Mouse (Mus musculus) G1E (cell line): ENCODE results near the gene Ankrd35. TPM values are rescaled to one million over a fixed set of nuclear protein-coding genes. Genes with fewer than 3 reads are reported as not detected.
"Not testable (repeated sequence)": the region's sequence is repeated elsewhere in the genome, so short reads cannot be mapped to it uniquely, and the experiment has no call there.

Experiments
- ATAC-seq: 2 replicates; pipeline ENCODE4 v1.8.0; 2016; ENCODE audit warnings: mild to moderate bottlenecking; ENCODE audit not compliant: insufficient number of reproducible peaks, poor library complexity, low FRiP score, severe bottlenecking; ENCODE audit errors: extremely low read depth
- DNase-seq: peaks from one replicate; pipeline ENCODE4 v3.0.0; 2012; ENCODE audit warnings: low spot score
- H3K27me3 ChIP-seq: 2 replicates; pipeline ENCODE4 v1.6.1; 2012; ENCODE audit warnings: mild to moderate bottlenecking, low read length, inconsistent platforms; ENCODE audit not compliant: insufficient read depth
- H3K36me3 ChIP-seq: replicated peaks from 2 replicates; pipeline ENCODE3; 2012; ENCODE audit warnings: mild to moderate bottlenecking, inconsistent platforms
- H3K4me1 ChIP-seq: 2 replicates; pipeline ENCODE4 v1.6.1; 2012; ENCODE audit warnings: low read depth, low read length, inconsistent platforms, mixed read lengths; ENCODE audit not compliant: insufficient read depth
- H3K4me3 ChIP-seq: 2 replicates; pipeline ENCODE4 v1.5.1; 2012; ENCODE audit warnings: low read depth, mild to moderate bottlenecking, inconsistent platforms, low read length, moderate library complexity, mixed read lengths
- H3K9me3 ChIP-seq: replicated peaks from 2 replicates; pipeline ENCODE4 v1.6.1; 2012; ENCODE audit warnings: inconsistent platforms
- CTCF ChIP-seq: IDR thresholded peaks from 2 replicates; pipeline ENCODE4 v1.5.1; 2012; ENCODE audit warnings: low read depth, low read length, inconsistent platforms, mixed read lengths
- GATA1 ChIP-seq: IDR thresholded peaks from 2 replicates; pipeline ENCODE4 v1.6.1; 2012; ENCODE audit warnings: borderline replicate concordance, low read length, inconsistent platforms, mixed read lengths
- GATA2 ChIP-seq: IDR thresholded peaks from 2 replicates; pipeline ENCODE4 v1.6.1; 2012; ENCODE audit warnings: low read depth, low read length, inconsistent platforms, borderline replicate concordance
- POLR2AphosphoS5 ChIP-seq: IDR thresholded peaks from 2 replicates; pipeline ENCODE4 v1.6.1; 2012; ENCODE audit warnings: low read depth, low read length, inconsistent platforms; ENCODE audit not compliant: insufficient replicate concordance
- TAL1 ChIP-seq: conservative IDR thresholded peaks from 2 replicates; pipeline ENCODE4 v1.6.1; 2012; ENCODE audit warnings: low read depth, low read length, inconsistent platforms, mixed read lengths
- polyA plus RNA-seq: library from polyadenylated mRNA; stranded (reverse); fragments of >175 nt; gene quantifications from 2 replicates; pipeline ENCODE4 v1.2.3, GENCODE M21; 2012
- total RNA-seq, 2 experiments: library from RNA; stranded (forward) in 1 of 2; stranded (reverse) in 1 of 2; fragments of 200-1000 nt in 1 of 2; fragments of >200 nt in 1 of 2; fragmentation: Nextera tagmentation in 1 of 2; gene quantifications; 2 replicates each; pipeline ENCODE4 v1.2.3; 2014 to 2017

The Ankrd35 gene
- total and polyA plus RNA-seq, 3 experiments, result not detected

GRCm38 (mm10) chr3:96660901-96661300 lies 9.0 kb upstream of the Ankrd35 start:
- no peak overlapping the region for H3K4me3 ChIP-seq
- TF ChIP-seq GATA2 (no peak), TAL1 (no peak), POLR2AphosphoS5 (no peak), CTCF (no peak)
- no peak for DNase-seq
- ATAC-seq, result no peak
- peaks cover 6% of the 10 kb centered on the region for H3K4me1 ChIP-seq
- peaks cover 2% of the 10 kb centered on the region for H3K36me3 ChIP-seq
- no peaks in the 10 kb centered on the region for H3K9me3 ChIP-seq
- peaks cover 7% of the 10 kb centered on the region for H3K27me3 ChIP-seq

- Histone ChIP-seq H3K4me1 (peaks cover 6% of the 10 kb centered on the region), H3K4me3 (no peak overlapping the region), H3K9me3 (no peaks in the 10 kb centered on the region), H3K36me3 (no peaks in the 10 kb centered on the region), H3K27me3 (peaks cover 9% of the 10 kb centered on the region)
- TF ChIP-seq POLR2AphosphoS5 (no peak), GATA1 (no peak), TAL1 (no peak), GATA2 (no peak), CTCF (no peak)
- DNase-seq (no peak), ATAC-seq (no peak)
These were observed 7.1 kb upstream of the Ankrd35 start for GRCm38 (mm10) chr3:96662731-96663316.

DNA sequence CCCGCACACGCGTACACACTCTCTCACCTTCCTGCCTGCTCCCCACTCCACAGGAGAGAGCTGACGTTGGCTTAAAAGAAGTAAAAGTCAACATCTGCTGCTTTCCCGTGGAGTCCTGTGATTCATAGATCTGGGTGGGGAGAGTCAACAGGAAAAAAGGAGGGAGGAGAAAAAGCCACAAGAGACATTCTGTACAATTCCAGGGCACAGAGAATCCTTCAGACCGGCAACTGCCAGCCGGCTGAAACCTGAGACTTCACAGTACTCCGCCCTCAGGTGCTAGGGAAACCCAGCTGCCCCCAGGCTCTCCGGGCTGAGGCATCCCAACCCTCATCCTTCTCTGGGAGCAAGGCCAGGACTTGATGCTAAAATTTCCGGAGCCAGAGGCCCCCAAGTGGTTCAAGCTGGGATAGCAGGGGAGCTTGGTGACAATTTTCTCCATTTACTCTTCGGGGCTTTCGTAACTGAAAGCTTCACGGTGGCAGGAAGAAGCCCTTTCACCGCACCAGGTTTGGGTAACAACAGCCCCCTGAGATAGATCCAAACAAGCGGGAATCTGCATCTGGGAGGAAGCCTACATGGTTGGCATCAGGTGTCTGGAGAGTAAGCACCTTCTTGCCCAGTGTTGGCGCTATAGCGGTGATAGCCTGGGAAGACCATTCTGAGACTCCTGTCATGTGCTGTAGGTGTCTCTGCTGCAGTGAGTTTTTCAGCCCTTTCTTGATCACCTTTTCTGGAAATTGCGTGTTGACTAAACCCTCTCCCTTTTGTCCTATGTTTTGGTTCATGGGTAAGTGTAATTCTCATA lies 6.3 kb upstream of the Ankrd35 start:
- H3K27me3 ChIP-seq, result peaks cover 9% of the 10 kb centered on the region
- peaks cover 6% of the 10 kb centered on the region for H3K4me1 ChIP-seq
- ATAC-seq, result no peak
- no peak overlapping the region for H3K4me3 ChIP-seq
- H3K9me3 ChIP-seq, result no peaks in the 10 kb centered on the region
- H3K36me3 ChIP-seq, result no peaks in the 10 kb centered on the region
- DNase-seq, result peak; percentile 51
- TF ChIP-seq POLR2AphosphoS5 (no peak), GATA1 (no peak), TAL1 (no peak), CTCF (peak; percentile 52), GATA2 (no peak)

- peaks cover 18% of the 10 kb centered on the region for H3K4me1 ChIP-seq
- not testable (repeated sequence) for H3K36me3 ChIP-seq, DNase-seq, ATAC-seq, H3K9me3 ChIP-seq, H3K4me3 ChIP-seq
- peaks cover 21% of the 10 kb centered on the region for H3K27me3 ChIP-seq
These were observed 4.1 kb upstream of the Ankrd35 start for GRCm38 (mm10) chr3:96665732-96666363.

- Histone ChIP-seq H3K4me3 (no peak overlapping the region), H3K9me3 (no peaks in the 10 kb centered on the region), H3K4me1 (peaks cover 18% of the 10 kb centered on the region), H3K27me3 (peaks cover 25% of the 10 kb centered on the region), H3K36me3 (no peaks in the 10 kb centered on the region)
- TF ChIP-seq CTCF, result no peak
- TF ChIP-seq POLR2AphosphoS5, result no peak
- TF ChIP-seq GATA1, result no peak
- no peak for DNase-seq
- no peak for ATAC-seq
These were observed 3.0 kb upstream of the Ankrd35 start for GRCm38 (mm10) chr3:96666916-96667315.

DNA sequence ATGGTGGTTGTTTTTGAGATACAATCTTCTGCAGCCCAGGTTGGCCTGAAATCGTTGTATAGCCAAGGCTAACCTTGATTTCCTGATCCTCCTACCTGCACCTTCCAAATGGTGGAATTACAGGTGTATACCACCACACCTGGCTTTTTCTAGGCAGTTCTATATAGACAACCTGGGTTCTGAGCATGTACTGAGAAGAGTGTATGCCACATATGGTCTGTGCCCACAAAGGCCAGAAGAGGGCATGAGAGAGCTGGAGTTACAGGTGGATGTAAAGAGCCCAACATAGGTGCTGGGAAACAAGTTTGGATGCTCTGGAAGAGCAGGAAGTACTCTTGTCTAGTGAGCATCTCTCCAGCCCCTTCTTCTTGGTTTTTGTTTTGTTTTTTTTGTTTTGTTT lies 2.6 kb upstream of the Ankrd35 start:
- no peaks in the 10 kb centered on the region for H3K36me3 ChIP-seq
- ATAC-seq (no peak), DNase-seq (no peak)
- peaks cover 29% of the 10 kb centered on the region for H3K27me3 ChIP-seq
- H3K9me3 ChIP-seq, result no peaks in the 10 kb centered on the region
- TF ChIP-seq TAL1 (no peak), POLR2AphosphoS5 (no peak), GATA1 (no peak), CTCF (peak; percentile 7; the same call in 1 of the 2 replicates)
- peaks cover 18% of the 10 kb centered on the region for H3K4me1 ChIP-seq
- H3K4me3 ChIP-seq, result no peak overlapping the region
